Mouse (Mus musculus) heart, adult 2 months (tissue): ENCODE measurements around the gene Olfr510.

Experiments
- CTCF ChIP-seq: fragments of 200-600 bp; IDR thresholded peaks from 2 replicates; pipeline ENCODE4 v1.8.1; 2022; ENCODE audit warnings: antibody characterized with exemption, mild to moderate bottlenecking, moderate library complexity
- POLR2A ChIP-seq: fragments of 200-500 bp; IDR thresholded peaks from 2 replicates; pipeline ENCODE4 v1.6.1; 2011; ENCODE audit warnings: mild to moderate bottlenecking, low read depth, low read length, control low read depth; ENCODE audit not compliant: insufficient read depth

GRCm38 (mm10) chr7:108713020-108713419, 46.8 kb downstream of the Olfr510 start, which contains the start of gene Olfr512:
- TF ChIP-seq CTCF: no peak
- no peak for TF ChIP-seq POLR2A
